29 mouse cellular contexts compared by ENCODE assay signal in the genomic region with DNA sequence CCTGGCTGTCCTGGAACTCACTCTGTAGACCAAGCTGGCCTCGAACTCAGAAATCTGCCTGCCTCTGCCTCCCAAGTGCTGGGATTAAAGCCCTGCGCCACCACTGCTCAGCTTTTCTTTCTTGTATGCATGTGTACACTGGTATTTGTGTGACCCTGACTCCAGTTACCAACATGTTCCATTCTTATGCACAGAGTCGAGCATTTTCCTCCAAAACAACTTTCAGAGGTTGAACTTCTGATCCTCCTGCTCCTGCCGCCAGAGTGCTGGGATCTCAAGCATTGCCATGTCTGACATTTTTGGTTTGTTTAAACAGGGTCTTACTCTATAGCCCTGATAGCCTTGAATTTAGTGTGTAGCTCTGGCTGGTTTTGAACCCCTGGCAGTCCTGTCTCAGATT. TPM values are rescaled to one million over a fixed set of nuclear protein-coding genes. Genes with fewer than 3 reads are reported as not detected.
DNase-seq lines count a peak whose midpoint lies in the region; ATAC-seq and TF ChIP-seq lines count a peak whose summit lies in the region.
"Had no signal": no experiment of that assay in that cellular context is flagged by ENCODE, and none has a peak within 500 bp of the region (broad histone marks: within the 10 kb centered on the region; RNA-seq: fewer than 3 reads in every experiment).

No protein-coding gene starts in this region.

- no peak for ATAC-seq in forebrain, embryonic 11.5 days (replicated peaks; ENCODE audit: low FRiP score)
- ATAC-seq in midbrain, embryonic 11.5 days (ENCODE audit: low FRiP score): no peak
- no peak for ATAC-seq in midbrain, postnatal 0 days (ENCODE audit: low FRiP score)
- ATAC-seq in intestine, embryonic 16.5 days: no peak
- ATAC-seq: forebrain, embryonic 14.5 days; forebrain, postnatal 0 days; hindbrain, embryonic 16.5 days; intestine, embryonic 15.5 days had no signal

- H3K27ac ChIP-seq in forebrain, embryonic 10.5 days: 0 out of 2 replicates have a peak overlapping the region, but pooled peaks have one; percentile 17
- H3K27ac ChIP-seq in forebrain, embryonic 11.5 days (ENCODE audit: low read depth, low read length): no peak overlapping the region
- H3K27ac ChIP-seq in midbrain, embryonic 11.5 days (ENCODE audit: low read depth, low read length): no peak overlapping the region
- H3K27ac ChIP-seq in midbrain, postnatal 0 days (ENCODE audit: low read depth, low read length): no peak overlapping the region
- H3K27ac ChIP-seq in ES-E14 (ENCODE audit: insufficient read depth, low read depth, low read length, poor library complexity, severe bottlenecking): peak overlapping the region; percentile 85; the same call in 1 of the 2 replicates
- no peak overlapping the region for H3K27ac ChIP-seq in intestine, embryonic 16.5 days (ENCODE audit: low read length)
- H3K27ac ChIP-seq: embryonic facial prominence, embryonic 10.5 days; embryonic facial prominence, embryonic 13.5 days; gastrocnemius, adult 2 months; heart, embryonic 15.5 days; hindbrain, embryonic 12.5 days; intestine, embryonic 15.5 days had no signal

- peaks cover 63% of the 10 kb centered on the region for H3K4me1 ChIP-seq in forebrain, embryonic 10.5 days
- peaks cover 12% of the 10 kb centered on the region; the same call in 1 of the 2 replicates for H3K4me1 ChIP-seq in forebrain, embryonic 11.5 days (replicated peaks; ENCODE audit: control insufficient read depth, insufficient read depth, low read length)
- peaks cover 26% of the 10 kb centered on the region for H3K4me1 ChIP-seq in midbrain, embryonic 11.5 days (ENCODE audit: control insufficient read depth, insufficient read depth, low read length)
- H3K4me1 ChIP-seq in midbrain, postnatal 0 days (ENCODE audit: insufficient read depth, low read length): no peaks in the 10 kb centered on the region
- H3K4me1 ChIP-seq in ES-E14 (ENCODE audit: control insufficient read depth in 2 of 2, insufficient read depth in 2 of 2, low read length in 2 of 2, poor library complexity in 1 of 2): peaks cover 2 to 3% of the 10 kb centered on the region in 2 experiments; a peak in 2 of 4 replicates
- peaks cover 8% of the 10 kb centered on the region for H3K4me1 ChIP-seq in intestine, embryonic 16.5 days (ENCODE audit: control insufficient read depth, insufficient read depth, low read length)

- no peaks in the 10 kb centered on the region for H3K27me3 ChIP-seq in forebrain, embryonic 10.5 days (ENCODE audit: poor library complexity, severe bottlenecking)
- no peaks in the 10 kb centered on the region for H3K27me3 ChIP-seq in forebrain, embryonic 11.5 days (ENCODE audit: control insufficient read depth, insufficient read depth, low read length)
- no peaks in the 10 kb centered on the region for H3K27me3 ChIP-seq in midbrain, embryonic 11.5 days (ENCODE audit: control insufficient read depth, insufficient read depth, low read length)
- no peaks in the 10 kb centered on the region for H3K27me3 ChIP-seq in midbrain, postnatal 0 days (ENCODE audit: insufficient read depth, low read length)
- H3K27me3 ChIP-seq in intestine, embryonic 16.5 days (replicated peaks; ENCODE audit: control insufficient read depth, insufficient read depth, low read length): no peaks in the 10 kb centered on the region
- H3K27me3 ChIP-seq: embryonic facial prominence, embryonic 13.5 days; heart, embryonic 12.5 days; heart, embryonic 15.5 days; hindbrain, embryonic 12.5 days; intestine, embryonic 15.5 days had no signal

- in situ Hi-C loops in ES-E14 (cut with MboI; ENCODE audit: low sequenced_read_pairs in 2 of 2, unreplicated experiment in 2 of 2): no loop called here

- H3K4me2 ChIP-seq in forebrain, embryonic 11.5 days (ENCODE audit: low read depth, low read length, severe bottlenecking): no peak overlapping the region
- no peak overlapping the region for H3K4me2 ChIP-seq in midbrain, embryonic 11.5 days
- no peak overlapping the region for H3K4me2 ChIP-seq in midbrain, postnatal 0 days (ENCODE audit: low read depth, low read length, poor library complexity, severe bottlenecking)
- no peak overlapping the region for H3K4me2 ChIP-seq in intestine, embryonic 16.5 days (ENCODE audit: low read depth, low read length)
- H3K4me2 ChIP-seq: embryonic facial prominence, embryonic 13.5 days; heart, embryonic 12.5 days; heart, embryonic 15.5 days; hindbrain, embryonic 12.5 days; intestine, embryonic 15.5 days had no signal

- H3K4me3 ChIP-seq in forebrain, embryonic 10.5 days: no peak overlapping the region
- no peak overlapping the region for H3K4me3 ChIP-seq in forebrain, embryonic 11.5 days (ENCODE audit: low read depth, low read length)
- no peak overlapping the region for H3K4me3 ChIP-seq in midbrain, embryonic 11.5 days (ENCODE audit: low read depth, low read length)
- no peak overlapping the region for H3K4me3 ChIP-seq in midbrain, postnatal 0 days (ENCODE audit: low read depth, low read length)
- H3K4me3 ChIP-seq in ES-E14 (ENCODE audit: insufficient read depth in 1 of 2, low read depth in 1 of 2, low read length in 2 of 2, poor library complexity in 1 of 2, severe bottlenecking in 1 of 2): no peak overlapping the region
- H3K4me3 ChIP-seq in intestine, embryonic 16.5 days (ENCODE audit: low read length): no peak overlapping the region
- H3K4me3 ChIP-seq: embryonic facial prominence, embryonic 10.5 days; embryonic facial prominence, embryonic 13.5 days; erythroblast, embryonic 14.5 days; gastrocnemius, adult 2 months; heart, embryonic 12.5 days; heart, embryonic 15.5 days; hindbrain, embryonic 12.5 days; intestine, embryonic 15.5 days had no signal

- no peak overlapping the region for H3K9ac ChIP-seq in forebrain, embryonic 11.5 days (ENCODE audit: low read length)
- no peak overlapping the region for H3K9ac ChIP-seq in midbrain, embryonic 11.5 days (ENCODE audit: low read length)
- no peak overlapping the region for H3K9ac ChIP-seq in midbrain, postnatal 0 days (replicated peaks; ENCODE audit: low read length, poor library complexity, severe bottlenecking)
- H3K9ac ChIP-seq in ES-E14 (ENCODE audit: insufficient read depth, low read depth, low read length, poor library complexity, severe bottlenecking): no peak overlapping the region; the same call in 1 of the 2 replicates
- no peak overlapping the region for H3K9ac ChIP-seq in intestine, embryonic 16.5 days (ENCODE audit: low read depth, low read length)
- H3K9ac ChIP-seq: embryonic facial prominence, embryonic 13.5 days; forebrain, postnatal 0 days; heart, embryonic 12.5 days; heart, embryonic 15.5 days; hindbrain, embryonic 12.5 days; intestine, embryonic 15.5 days had no signal

- no peaks in the 10 kb centered on the region for H3K9me3 ChIP-seq in forebrain, embryonic 10.5 days
- H3K9me3 ChIP-seq in forebrain, embryonic 11.5 days (ENCODE audit: control insufficient read depth, low read length): no peaks in the 10 kb centered on the region
- H3K9me3 ChIP-seq in midbrain, embryonic 11.5 days (ENCODE audit: control insufficient read depth, low read length): no peaks in the 10 kb centered on the region
- H3K9me3 ChIP-seq in midbrain, postnatal 0 days (ENCODE audit: low read length): no peaks in the 10 kb centered on the region
- no peaks in the 10 kb centered on the region for H3K9me3 ChIP-seq in ES-E14 (ENCODE audit: control insufficient read depth, insufficient read depth, low read depth, low read length)
- no peaks in the 10 kb centered on the region for H3K9me3 ChIP-seq in intestine, embryonic 16.5 days (ENCODE audit: control insufficient read depth, low read length)
- H3K9me3 ChIP-seq: embryonic facial prominence, embryonic 10.5 days; embryonic facial prominence, embryonic 13.5 days; heart, embryonic 12.5 days; heart, embryonic 15.5 days; hindbrain, embryonic 12.5 days; intestine, embryonic 15.5 days had no signal

- H3K36me3 ChIP-seq in forebrain, embryonic 10.5 days (replicated peaks): 0 out of 2 replicates have a peak, but pooled peaks cover 3% of the 10 kb centered on the region
- H3K36me3 ChIP-seq in forebrain, embryonic 11.5 days (ENCODE audit: control insufficient read depth, insufficient read depth, low read length): no peaks in the 10 kb centered on the region
- no peaks in the 10 kb centered on the region for H3K36me3 ChIP-seq in midbrain, embryonic 11.5 days (ENCODE audit: control insufficient read depth, insufficient read depth, low read length)
- H3K36me3 ChIP-seq in midbrain, postnatal 0 days (ENCODE audit: insufficient read depth, low read length): no peaks in the 10 kb centered on the region
- peaks cover 2% of the 10 kb centered on the region; the same call in 1 of the 2 replicates for H3K36me3 ChIP-seq in ES-E14 (ENCODE audit: control insufficient read depth, insufficient read depth, low read length, poor library complexity, severe bottlenecking)
- H3K36me3 ChIP-seq in intestine, embryonic 16.5 days (ENCODE audit: control insufficient read depth, insufficient read depth, low read length): no peaks in the 10 kb centered on the region
- H3K36me3 ChIP-seq: embryonic facial prominence, embryonic 10.5 days; embryonic facial prominence, embryonic 13.5 days; heart, embryonic 12.5 days; heart, embryonic 15.5 days; hindbrain, embryonic 12.5 days; intestine, embryonic 15.5 days had no signal

- 92% methylated on average over 4 of the region's 4 CpGs for WGBS in forebrain, embryonic 10.5 days
- 86% methylated on average over 4 of the region's 4 CpGs for WGBS in forebrain, embryonic 11.5 days
- 91% methylated on average over 4 of the region's 4 CpGs for WGBS in midbrain, embryonic 11.5 days
- whole genome bisulfite sequencing in midbrain, postnatal 0 days: 96% methylated on average over 4 of the region's 4 CpGs
- WGBS in intestine, embryonic 16.5 days: 84% methylated on average over 4 of the region's 4 CpGs

- DNase-seq in forebrain, embryonic 10.5 days (ENCODE audit: extremely low spot score, low spot score): no peak
- no peak for DNase-seq in forebrain, embryonic 11.5 days (ENCODE audit: low spot score)
- peak; percentile 77 for DNase-seq in midbrain, embryonic 11.5 days (ENCODE audit: low spot score, missing footprints)
- no peak for DNase-seq in midbrain, postnatal 0 days (ENCODE audit: low spot score)
- no peak for DNase-seq in ES-E14 (ENCODE audit: low read depth, low spot score)
- DNase-seq in urinary bladder, adult 18-20 months (ENCODE audit: low spot score in 2 of 2): no peak
- DNase-seq: adrenal gland, adult 2 months; adrenal gland, postnatal 14 days; cerebellum, adult 11 months; cerebellum, adult 8-10 months; cerebellum, postnatal 10 days; cerebellum, postnatal 36 days; embryo, embryonic 11 days; forebrain, postnatal 0 days; gastrocnemius, adult 2 months; gastrocnemius, postnatal 14 days; heart, adult 18-20 months; heart, postnatal 10 days; heart, postnatal 4 days had no signal

- TF ChIP-seq CTCF in midbrain, postnatal 0 days (IDR thresholded peaks at IDR 0.05): no peak

RNA-seq across cellular contexts. Expression of gene Nhsl1, which starts 15.4 kb away (rescaled TPM):
- 11.4 and 11.6 TPM in 2 replicates for polyA plus RNA-seq in forebrain, embryonic 10.5 days (2016; fragmentation: Nextera tagmentation; extraction: Ambion mirVana)
- 13.7 and 16.7 TPM in 2 replicates for polyA plus RNA-seq in forebrain, embryonic 11.5 days (2014; fragmentation: Nextera tagmentation; extraction: Ambion mirVana)
- 14.6 and 15.3 TPM in 2 replicates for polyA plus RNA-seq in midbrain, embryonic 11.5 days (2014; fragmentation: Nextera tagmentation; extraction: Ambion mirVana)
- 16.0 and 18.0 TPM in 2 replicates for total RNA-seq in midbrain, postnatal 0 days (2014; rRNA removed)
- polyA plus RNA-seq in midbrain, postnatal 0 days (2015; fragmentation: Nextera tagmentation; extraction: Ambion mirVana): 6.7 and 7.2 TPM in 2 replicates
- 5.5 and 7.7 TPM in 2 replicates for total RNA-seq in ES-E14 (2012; rRNA removed)
- polyA plus RNA-seq in intestine, embryonic 16.5 days (2015; fragmentation: Nextera tagmentation; extraction: Ambion mirVana): 8.1 and 9.3 TPM in 2 replicates
- polyA plus RNA-seq: erythroblast, embryonic 14.5 days had no signal

Comparison
In these comparisons a context has a peak if more than half of its experiments do, and no peak if none do; other contexts are left out.
1. H3K27ac ChIP-seq: peak in forebrain, embryonic 10.5 days (single experiment) and ES-E14 (single experiment); none in forebrain, embryonic 11.5 days (single experiment), midbrain, embryonic 11.5 days (single experiment), midbrain, postnatal 0 days (single experiment) and intestine, embryonic 16.5 days (single experiment).